Mouse (Mus musculus) hindbrain, embryonic 14.5 days (tissue): Measurements from ENCODE around the gene Cers1. TPM values are rescaled to one million over a fixed set of nuclear protein-coding genes. Genes with fewer than 3 reads are reported as not detected.

Source experiments
- ATAC-seq: fragments of 200-750 bp; cut with Nextera tagmentation; 2 replicates; pipeline ENCODE4 v1.8.0; 2017; ENCODE audit warnings: moderate number of reproducible peaks, mild to moderate bottlenecking, moderate TSS enrichment, moderate library complexity; ENCODE audit not compliant: low FRiP score
- DNase-seq: peaks from one replicate; pipeline ENCODE4 v3.0.0-alpha.2; 2015; ENCODE audit warnings: low spot score
- H3K27ac ChIP-seq: fragments of 300-500 bp; sonication (generic); 2 replicates; pipeline ENCODE4 v1.5.1; 2014; ENCODE audit warnings: mild to moderate bottlenecking, moderate library complexity
- H3K27me3 ChIP-seq: fragments of 300-500 bp; sonication (generic); 2 replicates; pipeline ENCODE4 v1.6.1; 2014; ENCODE audit warnings: mild to moderate bottlenecking, low read length, mixed read lengths; ENCODE audit not compliant: control insufficient read depth, insufficient read depth
- H3K36me3 ChIP-seq: fragments of 300-500 bp; sonication (generic); replicated peaks from 2 replicates; pipeline ENCODE4 v1.6.1; 2014; ENCODE audit not compliant: control insufficient read depth, insufficient read depth
- H3K4me1 ChIP-seq: fragments of 300-500 bp; sonication (generic); replicated peaks from 2 replicates; pipeline ENCODE4 v1.6.1; 2014; ENCODE audit warnings: antibody characterized with exemption, low read length, mixed read lengths; ENCODE audit not compliant: control insufficient read depth, insufficient read depth
- H3K4me2 ChIP-seq: fragments of 300-500 bp; sonication (generic); replicated peaks from 2 replicates; pipeline ENCODE4 v1.6.1; 2014; ENCODE audit warnings: mild to moderate bottlenecking, moderate library complexity
- H3K4me3 ChIP-seq: fragments of 300-500 bp; sonication (generic); replicated peaks from 2 replicates; pipeline ENCODE4 v1.5.1; 2014; ENCODE audit warnings: mild to moderate bottlenecking, low read length
- H3K9ac ChIP-seq: fragments of 300-500 bp; sonication (generic); 2 replicates; pipeline ENCODE4 v1.6.1; 2014
- H3K9me3 ChIP-seq: fragments of 300-500 bp; sonication (generic); 2 replicates; pipeline ENCODE4 v1.6.1; 2016; ENCODE audit warnings: low read length; ENCODE audit not compliant: control insufficient read depth
- WGBS: fragments of 180-500 bp; shearing (Covaris S2); extraction: QIAGEN DNeasy Blood & Tissue Kit; methylation state at CpG from one replicate; pipeline ENCODE4 v1.1.7; 2014; 5-methylcytosine and 5-hydroxymethylcytosine counted together
- polyA plus RNA-seq: library from polyadenylated mRNA; unstranded; fragments of >200 nt; fragmentation: Nextera tagmentation; extraction: Ambion mirVana; gene quantifications from 2 replicates; pipeline ENCODE4 v1.2.1, GENCODE M21; 2014

The Cers1 gene
- polyA plus RNA-seq, 1 experiment from 2014 or later = 42.9 TPM

DNA sequence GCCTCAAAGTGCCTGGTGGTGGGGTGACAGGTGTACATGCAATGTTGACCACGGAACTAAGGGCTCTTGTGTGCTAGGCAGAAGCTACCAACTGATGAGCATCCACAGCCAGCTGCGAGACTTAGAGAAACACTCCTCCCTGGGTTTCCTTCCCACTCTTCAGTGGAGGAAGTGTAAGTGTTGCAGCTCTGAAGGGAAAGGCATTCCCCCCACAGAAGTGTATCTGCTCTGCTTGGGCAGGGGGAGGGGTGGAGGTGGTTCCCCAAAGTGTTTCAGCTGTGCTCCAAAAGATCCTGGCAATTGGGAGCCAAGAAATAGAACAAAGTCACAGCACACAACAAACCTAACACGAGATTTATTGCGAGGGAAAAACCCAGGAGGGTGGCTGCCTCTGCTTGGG, 38.4 kb downstream of the Cers1 start:
- 74% methylated on average over 4 of the region's 4 CpGs for WGBS
- no peak for ATAC-seq
- H3K27ac ChIP-seq = peak overlapping the region; percentile 89

DNA sequence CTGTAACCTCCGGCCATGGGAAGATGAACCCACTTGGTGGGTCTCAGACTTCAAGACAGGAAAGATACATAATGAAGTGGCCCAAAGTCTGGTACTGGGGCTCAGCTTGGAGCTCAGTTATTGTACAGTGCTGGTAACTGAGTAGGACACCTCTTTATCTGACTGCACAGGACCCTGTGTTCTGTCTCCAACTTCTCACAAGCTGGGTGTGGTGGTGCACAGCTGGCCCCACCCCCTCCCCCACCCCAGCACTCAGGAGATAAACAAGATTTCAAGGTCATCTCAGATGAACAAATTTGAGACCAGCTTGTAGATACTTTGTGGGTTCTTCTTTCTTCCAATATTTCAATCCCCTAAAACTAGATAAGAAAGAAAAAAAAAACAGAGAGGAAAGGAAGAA, 40.5 kb downstream of the Cers1 start:
- no peak for DNase-seq
- H3K36me3 ChIP-seq = no peaks in the 10 kb centered on the region
- H3K27me3 ChIP-seq = no peaks in the 10 kb centered on the region
- H3K4me3 ChIP-seq = no peak overlapping the region
- H3K4me2 ChIP-seq = no peak overlapping the region
- WGBS = 95% methylated on average over 1 of the region's 1 CpGs
- no peak overlapping the region for H3K27ac ChIP-seq
- no peak for ATAC-seq
- no peaks in the 10 kb centered on the region for H3K9me3 ChIP-seq
- H3K4me1 ChIP-seq = peaks cover 21% of the 10 kb centered on the region
- H3K9ac ChIP-seq = no peak overlapping the region

More for the DNA sequence above, 38.4 kb downstream of the Cers1 start:
- Histone ChIP-seq H3K9me3 (no peaks in the 10 kb centered on the region), H3K4me1 (peaks cover 30% of the 10 kb centered on the region), H3K4me3 (peak overlapping the region; percentile 97), H3K36me3 (peaks cover 7% of the 10 kb centered on the region; the same call in 1 of the 2 replicates), H3K4me2 (peak overlapping the region; percentile 78), H3K9ac (peak overlapping the region; percentile 74), H3K27me3 (no peaks in the 10 kb centered on the region)
- no peak for DNase-seq

DNA sequence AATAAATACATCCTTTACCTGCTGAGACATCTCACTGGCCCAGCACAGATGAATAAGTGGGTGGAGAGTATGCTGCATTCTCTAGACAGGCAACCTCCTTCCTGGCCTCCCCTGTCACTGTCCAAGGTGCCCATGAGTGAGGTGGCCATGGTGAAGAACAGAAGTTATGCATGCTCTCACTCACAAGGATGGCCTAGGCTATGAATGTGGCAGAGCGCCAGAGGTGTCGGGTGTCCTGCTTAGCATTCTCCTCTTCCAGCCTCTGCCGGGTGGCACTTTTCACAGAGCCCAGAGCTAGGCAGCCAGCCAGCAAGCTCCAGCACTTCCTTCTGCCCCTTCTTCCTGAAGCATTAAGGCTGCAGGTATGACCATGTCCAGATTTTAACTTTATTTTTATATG, 43.8 kb downstream of the Cers1 start:
- H3K4me2 ChIP-seq = no peak overlapping the region
- DNase-seq = peak; percentile 44
- no peak overlapping the region for H3K27ac ChIP-seq
- no peaks in the 10 kb centered on the region for H3K36me3 ChIP-seq
- no peak overlapping the region for H3K9ac ChIP-seq
- H3K4me1 ChIP-seq = no peaks in the 10 kb centered on the region
- WGBS = 33% methylated on average over 3 of the region's 3 CpGs
- H3K27me3 ChIP-seq = no peaks in the 10 kb centered on the region
- no peaks in the 10 kb centered on the region for H3K9me3 ChIP-seq
- no peak for ATAC-seq
- H3K4me3 ChIP-seq = no peak overlapping the region

DNA sequence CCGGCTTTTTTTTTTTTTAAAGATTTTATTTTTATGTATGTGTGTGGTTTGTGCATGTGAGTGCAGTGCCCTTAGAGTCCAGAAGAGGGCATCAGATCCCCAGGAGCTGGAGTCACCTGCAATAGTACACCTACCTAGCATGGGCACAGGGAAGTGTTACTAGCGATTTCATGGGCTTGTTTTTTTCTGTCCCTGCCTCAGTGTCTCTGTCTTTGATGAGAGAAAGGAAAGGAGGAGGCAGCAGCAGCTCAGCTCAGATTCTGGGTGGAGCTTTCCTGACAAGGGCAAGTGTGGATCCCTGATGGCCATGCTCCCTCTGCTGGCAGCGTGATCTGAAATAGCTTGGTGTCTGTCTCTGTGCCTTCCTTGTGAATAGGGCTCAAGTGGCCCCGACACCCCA, 45.2 kb downstream of the Cers1 start:
- Histone ChIP-seq H3K27ac (no peak overlapping the region), H3K27me3 (no peaks in the 10 kb centered on the region), H3K36me3 (no peaks in the 10 kb centered on the region), H3K4me2 (no peak overlapping the region), H3K4me3 (no peak overlapping the region), H3K9ac (no peak overlapping the region), H3K9me3 (no peaks in the 10 kb centered on the region), H3K4me1 (no peaks in the 10 kb centered on the region)
- no peak for DNase-seq
- no peak for ATAC-seq
- WGBS = 58% methylated on average over 4 of the region's 4 CpGs

DNA sequence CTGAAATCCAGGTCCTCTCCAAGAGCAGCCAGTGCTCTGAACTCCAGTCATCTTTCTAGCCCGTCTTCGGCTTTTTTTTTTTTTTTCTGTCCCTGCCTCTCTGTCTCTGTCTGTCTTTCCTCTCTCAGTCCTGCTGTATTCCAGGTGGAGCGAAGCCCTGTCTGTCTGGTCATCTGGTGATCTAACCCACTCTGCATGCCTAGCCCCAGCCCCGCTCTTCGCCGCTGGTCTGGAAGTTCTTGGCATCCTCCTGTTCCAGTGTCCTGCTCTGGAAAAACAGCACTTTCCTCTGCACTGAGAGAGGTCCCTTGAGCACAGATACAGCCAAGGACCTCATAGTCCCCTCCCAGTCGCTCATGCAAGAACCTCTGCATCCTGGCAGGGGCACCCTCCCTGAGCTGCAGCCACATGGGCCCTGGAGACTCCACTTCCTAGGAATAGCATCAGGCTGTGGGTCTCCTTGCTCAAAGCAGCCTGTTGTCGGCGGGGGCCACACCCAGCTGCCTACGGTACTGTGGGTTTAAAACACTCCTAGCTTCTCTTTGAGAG, 46.0 kb downstream of the Cers1 start:
- no peak overlapping the region for H3K9ac ChIP-seq
- 79% methylated on average over 10 of the region's 10 CpGs for WGBS
- H3K36me3 ChIP-seq = no peaks in the 10 kb centered on the region
- no peaks in the 10 kb centered on the region for H3K4me1 ChIP-seq
- H3K27ac ChIP-seq = no peak overlapping the region
- H3K27me3 ChIP-seq = no peaks in the 10 kb centered on the region
- ATAC-seq = no peak
- no peak overlapping the region for H3K4me2 ChIP-seq
- H3K4me3 ChIP-seq = no peak overlapping the region
- no peak for DNase-seq
- no peaks in the 10 kb centered on the region for H3K9me3 ChIP-seq

DNA sequence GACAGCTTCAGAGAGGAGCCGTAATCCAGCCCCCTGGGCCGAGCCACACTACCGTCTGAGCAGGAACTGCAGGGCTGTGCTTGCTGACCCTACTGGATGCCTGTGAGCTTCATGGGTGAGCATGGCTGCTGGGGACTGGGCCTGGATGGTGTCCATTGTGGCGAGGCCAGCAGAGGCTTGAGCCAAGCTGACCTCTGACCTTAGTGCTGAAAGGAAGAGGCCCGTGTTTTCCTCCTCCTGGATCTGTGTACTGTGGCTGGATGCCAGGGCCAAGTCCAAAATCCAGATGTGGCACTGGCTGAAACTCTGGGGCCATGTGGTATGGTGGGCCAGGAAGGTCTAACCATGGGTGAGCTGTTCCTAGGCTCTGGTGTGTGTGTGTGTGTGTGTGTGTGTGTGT, 48.5 kb downstream of the Cers1 start:
- H3K36me3 ChIP-seq = no peaks in the 10 kb centered on the region
- ATAC-seq = no peak
- WGBS = 21% methylated on average over 5 of the region's 5 CpGs

DNA sequence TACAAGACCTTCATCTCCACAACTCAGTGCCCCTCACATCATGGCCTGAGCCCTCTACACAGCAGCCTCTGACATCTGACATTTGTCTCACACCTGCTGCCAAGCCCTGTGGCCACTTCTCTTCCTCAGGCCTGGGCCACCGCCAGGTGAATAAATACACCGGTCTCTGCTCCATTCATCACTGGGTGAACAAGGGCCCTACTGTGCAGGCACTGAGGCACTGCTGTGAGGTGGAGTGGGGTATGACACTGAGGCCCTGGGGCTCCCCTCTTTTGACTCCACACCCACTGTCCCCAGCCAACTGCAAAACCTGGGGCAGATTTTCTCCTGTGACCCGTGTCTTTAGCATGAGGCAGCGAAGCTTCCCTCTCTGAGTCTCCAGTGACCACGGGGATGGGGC, 51.0 kb downstream of the Cers1 start:
- H3K36me3 ChIP-seq = no peaks in the 10 kb centered on the region
- H3K4me3 ChIP-seq = no peak overlapping the region
- ATAC-seq (no peak), DNase-seq (no peak)
- no peak overlapping the region for H3K4me2 ChIP-seq
- WGBS = 65% methylated on average over 5 of the region's 5 CpGs
- no peak overlapping the region for H3K9ac ChIP-seq
- no peaks in the 10 kb centered on the region for H3K4me1 ChIP-seq
- no peak overlapping the region for H3K27ac ChIP-seq
- no peaks in the 10 kb centered on the region for H3K9me3 ChIP-seq
- peaks cover 3% of the 10 kb centered on the region for H3K27me3 ChIP-seq

More for the DNA sequence above, 48.5 kb downstream of the Cers1 start:
- Histone ChIP-seq H3K9ac (no peak overlapping the region), H3K27ac (no peak overlapping the region), H3K4me2 (no peak overlapping the region), H3K9me3 (no peaks in the 10 kb centered on the region), H3K4me3 (no peak overlapping the region), H3K4me1 (no peaks in the 10 kb centered on the region), H3K27me3 (no peaks in the 10 kb centered on the region)
- DNase-seq = no peak

DNA sequence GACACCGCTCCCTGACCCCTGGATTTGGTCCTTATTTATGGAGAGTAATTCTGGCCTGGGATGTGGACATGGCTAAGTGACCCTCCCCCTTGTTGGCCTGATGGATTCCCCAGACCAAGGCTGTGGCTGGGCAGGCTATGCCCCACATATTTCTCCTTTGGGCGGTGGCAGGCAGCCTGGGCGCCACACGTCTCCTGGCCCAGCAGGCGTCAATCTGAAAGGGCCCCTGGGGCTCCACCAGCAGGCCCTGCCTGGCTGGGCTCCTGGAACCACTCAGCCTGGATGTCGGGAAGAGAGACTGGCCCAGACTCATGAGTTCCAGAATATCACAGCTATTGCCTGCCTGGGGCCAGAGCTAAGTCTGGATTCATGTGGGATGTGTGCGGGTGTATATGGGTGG, 54.9 kb downstream of the Cers1 start:
- no peak for ATAC-seq
- 79% methylated on average over 7 of the region's 7 CpGs for WGBS

DNA sequence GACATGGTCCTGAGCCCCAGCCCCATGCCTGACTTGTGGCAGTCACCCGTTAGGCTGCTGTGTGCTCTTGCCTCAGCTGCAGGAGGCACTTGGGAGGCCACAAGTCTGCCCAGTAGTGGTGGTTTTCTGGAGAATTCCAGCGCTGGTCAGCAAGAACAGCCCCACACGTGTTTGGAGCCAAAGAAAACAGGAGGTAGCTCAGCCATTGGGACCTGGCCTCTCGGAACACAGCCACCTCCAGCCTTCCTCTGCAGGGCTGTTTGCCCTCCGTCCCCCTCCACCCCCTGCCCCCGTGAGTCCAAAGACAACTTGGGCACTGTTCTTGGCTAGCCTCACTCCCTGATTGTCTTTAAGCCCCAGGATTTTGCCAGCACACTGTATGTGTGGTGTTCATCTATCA, 56.4 kb downstream of the Cers1 start:
- Histone ChIP-seq H3K4me1 (peaks cover 9% of the 10 kb centered on the region), H3K4me2 (no peak overlapping the region), H3K27me3 (peaks cover 56% of the 10 kb centered on the region), H3K4me3 (no peak overlapping the region), H3K36me3 (no peaks in the 10 kb centered on the region), H3K9me3 (no peaks in the 10 kb centered on the region), H3K27ac (no peak overlapping the region), H3K9ac (no peak overlapping the region)
- WGBS = 35% methylated on average over 6 of the region's 6 CpGs
- DNase-seq = no peak
- ATAC-seq = no peak

More for the DNA sequence above, 54.9 kb downstream of the Cers1 start:
- no peak for DNase-seq
- H3K4me1 ChIP-seq = peaks cover 9% of the 10 kb centered on the region
- H3K4me2 ChIP-seq = no peak overlapping the region
- no peak overlapping the region for H3K9ac ChIP-seq
- no peak overlapping the region for H3K4me3 ChIP-seq
- no peaks in the 10 kb centered on the region for H3K9me3 ChIP-seq
- H3K36me3 ChIP-seq = no peaks in the 10 kb centered on the region
- H3K27ac ChIP-seq = no peak overlapping the region
- H3K27me3 ChIP-seq = peaks cover 42% of the 10 kb centered on the region
